Comparison of ENCODE assay signal across 8 mouse cellular contexts in genomic region chr2:164912151-164912550, GRCm38 (mm10). TPM values are rescaled to one million over a fixed set of nuclear protein-coding genes. Genes with fewer than 3 reads are reported as not detected.
DNase-seq lines count a peak whose midpoint lies in the region; ATAC-seq and TF ChIP-seq lines count a peak whose summit lies in the region.

No protein-coding gene starts in this region.

- DNase-seq in gastrocnemius, adult 2 months = peak; percentile 78
- no peak for DNase-seq in gastrocnemius, postnatal 14 days
- DNase-seq in Muller cell, postnatal 12 days (ENCODE audit: inconsistent ontology term) = no peak

- H3K27me3 ChIP-seq in kidney, embryonic 15.5 days = no peaks in the 10 kb centered on the region
- H3K27me3 ChIP-seq in liver, embryonic 15.5 days = no peaks in the 10 kb centered on the region
- H3K27me3 ChIP-seq in neural tube, embryonic 13.5 days = no peaks in the 10 kb centered on the region

- H3K4me1 ChIP-seq in kidney, embryonic 15.5 days = peaks cover 32% of the 10 kb centered on the region
- peaks cover 48% of the 10 kb centered on the region for H3K4me1 ChIP-seq in liver, embryonic 15.5 days (replicated peaks)
- peaks cover 33% of the 10 kb centered on the region for H3K4me1 ChIP-seq in neural tube, embryonic 13.5 days (replicated peaks)

- peak overlapping the region; percentile 100 for H3K27ac ChIP-seq in gastrocnemius, adult 2 months
- peak overlapping the region; percentile 99 for H3K27ac ChIP-seq in kidney, embryonic 15.5 days
- H3K27ac ChIP-seq in liver, embryonic 15.5 days (replicated peaks) = peak overlapping the region; percentile 96
- H3K27ac ChIP-seq in neural tube, embryonic 13.5 days (replicated peaks) = peak overlapping the region; percentile 99

- intact Hi-C loops in gastrocnemius, adult 2 months (cut with DNase I) = no loop called here
- intact Hi-C loops in gastrocnemius, postnatal 14 days (cut with DNase I; ENCODE audit: low total_unique reads) = no loop called here

- no peak for TF ChIP-seq CTCF in gastrocnemius, adult 2 months (IDR thresholded peaks at IDR 0.05)

- WGBS in kidney, embryonic 15.5 days = 11% methylated on average over 12 of the region's 12 CpGs
- WGBS in liver, embryonic 15.5 days (ENCODE audit: insufficient replicate concordance) = 3% methylated on average over 12 of the region's 12 CpGs
- 21% methylated on average over 12 of the region's 12 CpGs for WGBS in neural tube, embryonic 13.5 days

- no peaks in the 10 kb centered on the region for H3K9me3 ChIP-seq in kidney, embryonic 15.5 days (replicated peaks)
- H3K9me3 ChIP-seq in liver, embryonic 15.5 days (replicated peaks) = no peaks in the 10 kb centered on the region
- no peaks in the 10 kb centered on the region for H3K9me3 ChIP-seq in neural tube, embryonic 13.5 days

- peak overlapping the region; percentile 87 for H3K9ac ChIP-seq in kidney, embryonic 15.5 days
- peak overlapping the region; percentile 96 for H3K9ac ChIP-seq in liver, embryonic 15.5 days
- H3K9ac ChIP-seq in neural tube, embryonic 13.5 days = peak overlapping the region; percentile 88

- peak overlapping the region; percentile 100 for H3K4me3 ChIP-seq in gastrocnemius, adult 2 months
- peak overlapping the region; percentile 88 for H3K4me3 ChIP-seq in kidney, embryonic 15.5 days (replicated peaks)
- peak overlapping the region; percentile 99 for H3K4me3 ChIP-seq in liver, embryonic 15.5 days (replicated peaks)
- H3K4me3 ChIP-seq in neural tube, embryonic 13.5 days = peak overlapping the region; percentile 87

- H3K4me2 ChIP-seq in kidney, embryonic 15.5 days = peak overlapping the region; percentile 86
- peak overlapping the region; percentile 91 for H3K4me2 ChIP-seq in liver, embryonic 15.5 days
- H3K4me2 ChIP-seq in neural tube, embryonic 13.5 days = peak overlapping the region; percentile 95

- peaks cover 23% of the 10 kb centered on the region for H3K36me3 ChIP-seq in kidney, embryonic 15.5 days
- peaks cover 24% of the 10 kb centered on the region for H3K36me3 ChIP-seq in liver, embryonic 15.5 days (replicated peaks)
- H3K36me3 ChIP-seq in neural tube, embryonic 13.5 days = peaks cover 24% of the 10 kb centered on the region

- peak; percentile 30 for ATAC-seq in activated CD4-positive, CD25-positive, alpha-beta regulatory T cell, adult 4 months
- ATAC-seq in frontal cortex, adult (ENCODE audit: low TSS enrichment) = peak; percentile 56
- peak; percentile 27; the same call in 1 of the 2 replicates for ATAC-seq in kidney, embryonic 15.5 days (replicated peaks; ENCODE audit: low FRiP score)
- peak; percentile 20 for ATAC-seq in liver, embryonic 15.5 days (ENCODE audit: insufficient read depth)
- peak; percentile 6 for ATAC-seq in neural tube, embryonic 13.5 days (ENCODE audit: low read depth)

RNA-seq across cellular contexts. Expression of gene Zfp335, which starts 0.6 kb away (rescaled TPM):
- 10 to 100 TPM in 1 of 2 experiments, 1 to 10 TPM in 1; 9.7 to 10.5 TPM for total RNA-seq in gastrocnemius, adult 2 months (2021)
- total RNA-seq in gastrocnemius, postnatal 14 days (2021) = 1 to 10 TPM; 8.4 TPM
- 1 to 10 TPM; 6.7 to 9.0 TPM for polyA plus RNA-seq in activated CD4-positive, CD25-positive, alpha-beta regulatory T cell, adult 4 months (2017; shearing (Covaris generic))
- 12.1 and 14.4 TPM in 2 replicates for polyA plus RNA-seq in kidney, embryonic 15.5 days (2015; fragmentation: Nextera tagmentation; extraction: Ambion mirVana)
- 5.9 and 6.9 TPM in 2 replicates for polyA plus RNA-seq in liver, embryonic 15.5 days (2015; fragmentation: Nextera tagmentation; extraction: Ambion mirVana)
- polyA plus RNA-seq in neural tube, embryonic 13.5 days (2015; fragmentation: Nextera tagmentation; extraction: Ambion mirVana) = 13.3 and 14.2 TPM in 2 replicates

RNA-seq across cellular contexts. Expression of gene Mmp9, which starts 28.4 kb away (rescaled TPM):
- 1 to 10 TPM in 1 of 2 experiments, under 1 TPM in 1; 0.46 to 1.1 TPM for total RNA-seq in gastrocnemius, adult 2 months (2021)
- total RNA-seq in gastrocnemius, postnatal 14 days (2021) = 1 to 10 TPM in 1 of 2 experiments, under 1 TPM in 1; 0.95 to 1.2 TPM
- 1 to 10 TPM in 1 of 2 experiments, under 1 TPM in 1; 0.78 to 1.4 TPM for polyA plus RNA-seq in activated CD4-positive, CD25-positive, alpha-beta regulatory T cell, adult 4 months (2017; shearing (Covaris generic))
- 2.6 and 41.3 TPM in 2 replicates for polyA plus RNA-seq in kidney, embryonic 15.5 days (2015; fragmentation: Nextera tagmentation; extraction: Ambion mirVana)
- 5.9 and 10.2 TPM in 2 replicates for polyA plus RNA-seq in liver, embryonic 15.5 days (2015; fragmentation: Nextera tagmentation; extraction: Ambion mirVana)
- 16.9 and 17.1 TPM in 2 replicates for polyA plus RNA-seq in neural tube, embryonic 13.5 days (2015; fragmentation: Nextera tagmentation; extraction: Ambion mirVana)

RNA-seq across cellular contexts. Expression of gene Pcif1, which starts 33.0 kb away (rescaled TPM):
- total RNA-seq in gastrocnemius, adult 2 months (2021) = 10 to 100 TPM; 25.6 TPM
- 10 to 100 TPM; 22.2 to 26.6 TPM for total RNA-seq in gastrocnemius, postnatal 14 days (2021)
- polyA plus RNA-seq in activated CD4-positive, CD25-positive, alpha-beta regulatory T cell, adult 4 months (2017; shearing (Covaris generic)) = 100 to 1,000 TPM; 102 to 122 TPM
- 73.1 and 81.1 TPM in 2 replicates for polyA plus RNA-seq in kidney, embryonic 15.5 days (2015; fragmentation: Nextera tagmentation; extraction: Ambion mirVana)
- 38.3 and 40.7 TPM in 2 replicates for polyA plus RNA-seq in liver, embryonic 15.5 days (2015; fragmentation: Nextera tagmentation; extraction: Ambion mirVana)
- polyA plus RNA-seq in neural tube, embryonic 13.5 days (2015; fragmentation: Nextera tagmentation; extraction: Ambion mirVana) = 80.8 and 93.1 TPM in 2 replicates

RNA-seq across cellular contexts. Expression of gene Slc12a5, which starts 48.5 kb away (rescaled TPM):
- under 1 TPM; 0.36 to 0.53 TPM for total RNA-seq in gastrocnemius, adult 2 months (2021)
- total RNA-seq in gastrocnemius, postnatal 14 days (2021) = 1 to 10 TPM in 1 of 2 experiments, under 1 TPM in 1; 0.55 to 1.0 TPM
- polyA plus RNA-seq in activated CD4-positive, CD25-positive, alpha-beta regulatory T cell, adult 4 months (2017; shearing (Covaris generic)) = under 1 TPM in 1 of 2 experiments, not detected in 1; 0.34 TPM
- 1.1 TPM in 2 replicates for polyA plus RNA-seq in kidney, embryonic 15.5 days (2015; fragmentation: Nextera tagmentation; extraction: Ambion mirVana)
- polyA plus RNA-seq in liver, embryonic 15.5 days (2015; fragmentation: Nextera tagmentation; extraction: Ambion mirVana) = 0.26 and 0.37 TPM in 2 replicates
- polyA plus RNA-seq in neural tube, embryonic 13.5 days (2015; fragmentation: Nextera tagmentation; extraction: Ambion mirVana) = 20.8 and 21.3 TPM in 2 replicates

RNA-seq across cellular contexts. Expression of gene Pltp, which starts 54.6 kb away (rescaled TPM):
- total RNA-seq in gastrocnemius, adult 2 months (2021) = 10 to 100 TPM; 11.4 to 20.1 TPM
- total RNA-seq in gastrocnemius, postnatal 14 days (2021) = 10 to 100 TPM; 19.9 to 22.8 TPM
- 1 to 10 TPM in 1 of 2 experiments, under 1 TPM in 1; 0.87 to 1.0 TPM for polyA plus RNA-seq in activated CD4-positive, CD25-positive, alpha-beta regulatory T cell, adult 4 months (2017; shearing (Covaris generic))
- 35.6 and 38.7 TPM in 2 replicates for polyA plus RNA-seq in kidney, embryonic 15.5 days (2015; fragmentation: Nextera tagmentation; extraction: Ambion mirVana)
- polyA plus RNA-seq in liver, embryonic 15.5 days (2015; fragmentation: Nextera tagmentation; extraction: Ambion mirVana) = 17.8 and 23.5 TPM in 2 replicates
- 126 and 132 TPM in 2 replicates for polyA plus RNA-seq in neural tube, embryonic 13.5 days (2015; fragmentation: Nextera tagmentation; extraction: Ambion mirVana)

Comparison
In these comparisons a context has a peak if more than half of its experiments do, and no peak if none do; other contexts are left out.
1. ATAC-seq: peak in every context shown above with its lines; median percentile 56 in frontal cortex, adult; 30 in activated CD4-positive, CD25-positive, alpha-beta regulatory T cell, adult 4 months; 27 in kidney, embryonic 15.5 days; 20 in liver, embryonic 15.5 days; 6 in neural tube, embryonic 13.5 days.